ENCODE assay signal across 7 mouse cellular contexts in the genomic region with DNA sequence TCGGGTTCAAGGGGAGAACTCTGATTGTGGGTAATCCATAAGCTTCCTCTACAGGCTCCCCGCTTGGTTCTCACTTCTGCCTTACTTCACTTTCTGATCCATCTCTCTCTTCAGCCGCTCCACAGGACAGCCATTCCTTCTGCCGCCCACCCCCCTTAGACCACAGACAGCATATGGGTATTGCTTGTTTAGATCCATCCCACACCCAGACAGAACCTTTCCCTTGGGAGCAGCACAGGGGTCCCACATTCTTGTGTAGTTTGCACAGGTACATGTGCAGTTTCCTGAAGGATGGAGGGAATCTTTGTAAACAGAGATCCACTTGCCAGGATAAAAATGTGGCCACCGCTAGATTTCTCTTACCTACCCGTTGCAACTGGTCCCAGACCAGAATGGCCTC. TPM values are rescaled to one million over a fixed set of nuclear protein-coding genes. Genes with fewer than 3 reads are reported as not detected.
DNase-seq lines count a peak whose midpoint lies in the region; ATAC-seq and TF ChIP-seq lines count a peak whose summit lies in the region.

No protein-coding gene starts in this region.

- H3K4me1 ChIP-seq in liver, embryonic 11.5 days (replicated peaks; ENCODE audit: control insufficient read depth, insufficient read depth, low read length), result peaks cover 66% of the 10 kb centered on the region
- peaks cover 40% of the 10 kb centered on the region for H3K4me1 ChIP-seq in liver, postnatal 0 days (ENCODE audit: insufficient read depth)
- peaks cover 40% of the 10 kb centered on the region for H3K4me1 ChIP-seq in forebrain, embryonic 14.5 days (ENCODE audit: control insufficient read depth, insufficient read depth, low read length)
- peaks cover 70% of the 10 kb centered on the region for H3K4me1 ChIP-seq in limb, embryonic 11.5 days (ENCODE audit: control insufficient read depth, insufficient read depth, low read length)
- peaks cover 47% of the 10 kb centered on the region for H3K4me1 ChIP-seq in neural tube, embryonic 14.5 days (ENCODE audit: control insufficient read depth, insufficient read depth, low read length)

- no peak for TF ChIP-seq CTCF in liver, postnatal 0 days (IDR thresholded peaks at IDR 0.05; ENCODE audit: low read depth)

- H3K9ac ChIP-seq in liver, embryonic 11.5 days (ENCODE audit: low read depth, low read length), result no peak overlapping the region
- no peak overlapping the region for H3K9ac ChIP-seq in liver, postnatal 0 days (replicated peaks)
- H3K9ac ChIP-seq in forebrain, embryonic 14.5 days (ENCODE audit: low read length), result peak overlapping the region; percentile 79
- peak overlapping the region; percentile 1; the same call in 1 of the 2 replicates for H3K9ac ChIP-seq in limb, embryonic 11.5 days (ENCODE audit: low read length)
- peak overlapping the region; percentile 92; the same call in 1 of the 2 replicates for H3K9ac ChIP-seq in neural tube, embryonic 14.5 days (replicated peaks; ENCODE audit: low read depth, low read length)

- no peaks in the 10 kb centered on the region for H3K36me3 ChIP-seq in liver, embryonic 11.5 days (ENCODE audit: control insufficient read depth, insufficient read depth, low read length)
- no peaks in the 10 kb centered on the region for H3K36me3 ChIP-seq in liver, postnatal 0 days (replicated peaks; ENCODE audit: insufficient read depth, low read length)
- no peaks in the 10 kb centered on the region for H3K36me3 ChIP-seq in forebrain, embryonic 14.5 days (ENCODE audit: control insufficient read depth, insufficient read depth, low read length)
- H3K36me3 ChIP-seq in limb, embryonic 11.5 days (ENCODE audit: control insufficient read depth, insufficient read depth, low read length), result no peaks in the 10 kb centered on the region; the same call in 1 of the 2 replicates
- H3K36me3 ChIP-seq in neural tube, embryonic 14.5 days (ENCODE audit: control insufficient read depth, insufficient read depth, low read length), result no peaks in the 10 kb centered on the region

- H3K9me3 ChIP-seq in liver, embryonic 11.5 days (ENCODE audit: control insufficient read depth, low read length), result no peaks in the 10 kb centered on the region
- no peaks in the 10 kb centered on the region for H3K9me3 ChIP-seq in liver, postnatal 0 days (ENCODE audit: low read length)
- no peaks in the 10 kb centered on the region for H3K9me3 ChIP-seq in forebrain, embryonic 14.5 days (replicated peaks; ENCODE audit: control insufficient read depth, low read length)
- no peaks in the 10 kb centered on the region for H3K9me3 ChIP-seq in limb, embryonic 11.5 days (ENCODE audit: control insufficient read depth, low read length)
- no peaks in the 10 kb centered on the region for H3K9me3 ChIP-seq in neural tube, embryonic 14.5 days (ENCODE audit: control insufficient read depth, low read length)

- DNase-seq in liver, embryonic 11.5 days (ENCODE audit: low spot score), result no peak
- no peak for DNase-seq in liver, postnatal 0 days
- no peak for DNase-seq in forebrain, embryonic 14.5 days (ENCODE audit: low spot score)
- no peak for DNase-seq in limb, embryonic 11.5 days (ENCODE audit: low spot score)
- no peak for DNase-seq in cerebellum, postnatal 4 days (ENCODE audit: low spot score in 2 of 2)

- TF ChIP-seq EP300 in liver, postnatal 0 days (IDR thresholded peaks at IDR 0.05; ENCODE audit: low read depth), result no peak

- H3K27ac ChIP-seq in liver, embryonic 11.5 days (ENCODE audit: low read depth, low read length), result peak overlapping the region; percentile 6; the same call in 1 of the 2 replicates
- H3K27ac ChIP-seq in liver, postnatal 0 days (ENCODE audit: low read depth), result no peak overlapping the region; the same call in 1 of the 2 replicates
- H3K27ac ChIP-seq in forebrain, embryonic 14.5 days (ENCODE audit: low read depth, low read length), result no peak overlapping the region; the same call in 1 of the 2 replicates
- H3K27ac ChIP-seq in limb, embryonic 11.5 days (replicated peaks; ENCODE audit: low read depth, low read length), result no peak overlapping the region; the same call in 1 of the 2 replicates
- no peak overlapping the region for H3K27ac ChIP-seq in neural tube, embryonic 14.5 days (ENCODE audit: low read depth, low read length)

- 33% methylated on average over 6 of the region's 6 CpGs for WGBS in liver, embryonic 11.5 days
- WGBS in liver, postnatal 0 days (ENCODE audit: insufficient replicate concordance), result 57% methylated on average over 6 of the region's 6 CpGs
- 13% methylated on average over 6 of the region's 6 CpGs for WGBS in forebrain, embryonic 14.5 days
- WGBS in limb, embryonic 11.5 days, result 23% methylated on average over 6 of the region's 6 CpGs
- WGBS in neural tube, embryonic 14.5 days, result 16% methylated on average over 6 of the region's 6 CpGs

- no peak for ATAC-seq in liver, embryonic 11.5 days (replicated peaks; ENCODE audit: low FRiP score)
- no peak for ATAC-seq in liver, postnatal 0 days
- no peak for ATAC-seq in forebrain, embryonic 14.5 days
- ATAC-seq in limb, embryonic 11.5 days (ENCODE audit: insufficient number of reproducible peaks, low FRiP score, low TSS enrichment, low read depth), result no peak
- ATAC-seq in neural tube, embryonic 14.5 days (ENCODE audit: low read depth), result no peak
- ATAC-seq in megakaryocyte progenitor cell, adult 5-6 weeks (replicated peaks; ENCODE audit: poor library complexity), result no peak

- peak overlapping the region; percentile 75; the same call in 1 of the 2 replicates for H3K4me3 ChIP-seq in liver, embryonic 11.5 days (ENCODE audit: low read depth, low read length)
- no peak overlapping the region for H3K4me3 ChIP-seq in liver, postnatal 0 days (ENCODE audit: low read depth, low read length)
- H3K4me3 ChIP-seq in forebrain, embryonic 14.5 days (ENCODE audit: low read depth, low read length), result peak overlapping the region; percentile 70
- peak overlapping the region; percentile 88; the same call in 1 of the 2 replicates for H3K4me3 ChIP-seq in limb, embryonic 11.5 days (ENCODE audit: low read depth, low read length)
- peak overlapping the region; percentile 66 for H3K4me3 ChIP-seq in neural tube, embryonic 14.5 days (ENCODE audit: low read depth, low read length)

- no peaks in the 10 kb centered on the region for H3K27me3 ChIP-seq in liver, embryonic 11.5 days (replicated peaks; ENCODE audit: control insufficient read depth, insufficient read depth, low read length)
- peaks cover 13% of the 10 kb centered on the region; the same call in 1 of the 2 replicates for H3K27me3 ChIP-seq in liver, postnatal 0 days (ENCODE audit: insufficient read depth, low read length)
- no peaks in the 10 kb centered on the region for H3K27me3 ChIP-seq in forebrain, embryonic 14.5 days (replicated peaks; ENCODE audit: control insufficient read depth, insufficient read depth, low read length)
- H3K27me3 ChIP-seq in limb, embryonic 11.5 days (ENCODE audit: control insufficient read depth, insufficient read depth, low read length), result no peaks in the 10 kb centered on the region
- H3K27me3 ChIP-seq in neural tube, embryonic 14.5 days (ENCODE audit: control insufficient read depth, insufficient read depth, low read length), result no peaks in the 10 kb centered on the region

- peak overlapping the region; percentile 91 for H3K4me2 ChIP-seq in liver, embryonic 11.5 days
- H3K4me2 ChIP-seq in liver, postnatal 0 days (ENCODE audit: low read depth, low read length), result no peak overlapping the region
- H3K4me2 ChIP-seq in forebrain, embryonic 14.5 days (ENCODE audit: low read length), result peak overlapping the region; percentile 99
- H3K4me2 ChIP-seq in limb, embryonic 11.5 days (ENCODE audit: low read depth, severe bottlenecking), result peak overlapping the region; percentile 79
- peak overlapping the region; percentile 91; the same call in 1 of the 2 replicates for H3K4me2 ChIP-seq in neural tube, embryonic 14.5 days (ENCODE audit: low read depth, low read length)

RNA-seq across cellular contexts. Expression of gene Pcbp4, which starts 0.7 kb away (rescaled TPM):
- 62.4 and 63.2 TPM in 2 replicates for polyA plus RNA-seq in liver, embryonic 11.5 days (2014; fragmentation: Nextera tagmentation; extraction: Ambion mirVana)
- 4.9 and 6.1 TPM in 2 replicates for polyA plus RNA-seq in liver, postnatal 0 days (2015; fragmentation: Nextera tagmentation; extraction: Ambion mirVana)
- polyA plus RNA-seq in forebrain, embryonic 14.5 days (2014; fragmentation: Nextera tagmentation; extraction: Ambion mirVana), result 199 and 226 TPM in 2 replicates
- 162 and 172 TPM in 2 replicates for polyA plus RNA-seq in limb, embryonic 11.5 days (2014; fragmentation: Nextera tagmentation; extraction: Ambion mirVana)
- 166 and 182 TPM in 2 replicates for polyA plus RNA-seq in neural tube, embryonic 14.5 days (2014; fragmentation: Nextera tagmentation; extraction: Ambion mirVana)
- total RNA-seq in megakaryocyte progenitor cell, adult 5-6 weeks (2015), result 0.91 and 1.7 TPM in 2 replicates
- 0.96 and 2.7 TPM in 2 replicates for total RNA-seq in megakaryocyte progenitor cell, adult 5-6 weeks (2017)

RNA-seq across cellular contexts. Expression of gene Abhd14a, which starts 4.9 kb away (rescaled TPM):
- 53.6 and 54.0 TPM in 2 replicates for polyA plus RNA-seq in liver, embryonic 11.5 days (2014; fragmentation: Nextera tagmentation; extraction: Ambion mirVana)
- polyA plus RNA-seq in liver, postnatal 0 days (2015; fragmentation: Nextera tagmentation; extraction: Ambion mirVana), result 15.8 and 16.2 TPM in 2 replicates
- 51.9 and 60.2 TPM in 2 replicates for polyA plus RNA-seq in forebrain, embryonic 14.5 days (2014; fragmentation: Nextera tagmentation; extraction: Ambion mirVana)
- polyA plus RNA-seq in limb, embryonic 11.5 days (2014; fragmentation: Nextera tagmentation; extraction: Ambion mirVana), result 39.6 and 43.2 TPM in 2 replicates
- 59.5 and 66.9 TPM in 2 replicates for polyA plus RNA-seq in neural tube, embryonic 14.5 days (2014; fragmentation: Nextera tagmentation; extraction: Ambion mirVana)
- 21.3 and 23.4 TPM in 2 replicates for total RNA-seq in megakaryocyte progenitor cell, adult 5-6 weeks (2015)
- total RNA-seq in megakaryocyte progenitor cell, adult 5-6 weeks (2017), result 27.3 and 30.2 TPM in 2 replicates

RNA-seq across cellular contexts. Expression of gene Abhd14b, which starts 5.1 kb away (rescaled TPM):
- polyA plus RNA-seq in liver, embryonic 11.5 days (2014; fragmentation: Nextera tagmentation; extraction: Ambion mirVana), result 19.5 and 19.7 TPM in 2 replicates
- polyA plus RNA-seq in liver, postnatal 0 days (2015; fragmentation: Nextera tagmentation; extraction: Ambion mirVana), result 41.4 and 47.9 TPM in 2 replicates
- 5.5 and 5.9 TPM in 2 replicates for polyA plus RNA-seq in forebrain, embryonic 14.5 days (2014; fragmentation: Nextera tagmentation; extraction: Ambion mirVana)
- polyA plus RNA-seq in limb, embryonic 11.5 days (2014; fragmentation: Nextera tagmentation; extraction: Ambion mirVana), result 7.9 and 9.3 TPM in 2 replicates
- polyA plus RNA-seq in neural tube, embryonic 14.5 days (2014; fragmentation: Nextera tagmentation; extraction: Ambion mirVana), result 8.6 TPM in 2 replicates
- total RNA-seq in megakaryocyte progenitor cell, adult 5-6 weeks (2015), result 15.8 and 19.1 TPM in 2 replicates
- 8.4 and 11.7 TPM in 2 replicates for total RNA-seq in megakaryocyte progenitor cell, adult 5-6 weeks (2017)

RNA-seq across cellular contexts. Expression of gene Gpr62, which starts 13.4 kb away (rescaled TPM):
- 0.11 TPM in 1 of 2 replicates, not detected in the other for polyA plus RNA-seq in liver, embryonic 11.5 days (2014; fragmentation: Nextera tagmentation; extraction: Ambion mirVana)
- not detected in 2 replicates for polyA plus RNA-seq in liver, postnatal 0 days (2015; fragmentation: Nextera tagmentation; extraction: Ambion mirVana)
- polyA plus RNA-seq in forebrain, embryonic 14.5 days (2014; fragmentation: Nextera tagmentation; extraction: Ambion mirVana), result 0.56 and 0.89 TPM in 2 replicates
- 0.24 and 0.58 TPM in 2 replicates for polyA plus RNA-seq in limb, embryonic 11.5 days (2014; fragmentation: Nextera tagmentation; extraction: Ambion mirVana)
- 1.5 and 1.7 TPM in 2 replicates for polyA plus RNA-seq in neural tube, embryonic 14.5 days (2014; fragmentation: Nextera tagmentation; extraction: Ambion mirVana)
- not detected in 2 replicates for total RNA-seq in megakaryocyte progenitor cell, adult 5-6 weeks (2015)
- not detected in 2 replicates for total RNA-seq in megakaryocyte progenitor cell, adult 5-6 weeks (2017)

RNA-seq across cellular contexts. Expression of gene Acy1, which starts 14.2 kb away (rescaled TPM):
- 51.1 and 52.3 TPM in 2 replicates for polyA plus RNA-seq in liver, embryonic 11.5 days (2014; fragmentation: Nextera tagmentation; extraction: Ambion mirVana)
- 30.4 and 38.7 TPM in 2 replicates for polyA plus RNA-seq in liver, postnatal 0 days (2015; fragmentation: Nextera tagmentation; extraction: Ambion mirVana)
- 29.4 and 36.8 TPM in 2 replicates for polyA plus RNA-seq in forebrain, embryonic 14.5 days (2014; fragmentation: Nextera tagmentation; extraction: Ambion mirVana)
- 41.9 and 42.6 TPM in 2 replicates for polyA plus RNA-seq in limb, embryonic 11.5 days (2014; fragmentation: Nextera tagmentation; extraction: Ambion mirVana)
- 20.3 and 22.5 TPM in 2 replicates for polyA plus RNA-seq in neural tube, embryonic 14.5 days (2014; fragmentation: Nextera tagmentation; extraction: Ambion mirVana)
- total RNA-seq in megakaryocyte progenitor cell, adult 5-6 weeks (2015), result 13.7 TPM in 2 replicates
- 27.2 and 31.3 TPM in 2 replicates for total RNA-seq in megakaryocyte progenitor cell, adult 5-6 weeks (2017)

Comparison
In these comparisons a context has a peak if more than half of its experiments do, and no peak if none do; other contexts are left out.
1. H3K9ac ChIP-seq: peak in forebrain, embryonic 14.5 days (single experiment), limb, embryonic 11.5 days (single experiment) and neural tube, embryonic 14.5 days (single experiment); none in liver, embryonic 11.5 days (single experiment) and liver, postnatal 0 days (single experiment).